Mouse (Mus musculus) midbrain, embryonic 14.5 days (tissue): ENCODE measurements around the gene Cks1b. TPM values are rescaled to one million over a fixed set of nuclear protein-coding genes. Genes with fewer than 3 reads are reported as not detected.

Source experiments
- ATAC-seq: fragments of 200-750 bp; cut with Nextera tagmentation; 2 replicates; pipeline ENCODE4 v1.8.0; 2017; ENCODE audit warnings: moderate number of reproducible peaks, moderate library complexity; ENCODE audit not compliant: low FRiP score, low TSS enrichment
- DNase-seq: peaks from one replicate; pipeline ENCODE4 v3.0.0-alpha.2; 2015
- H3K27ac ChIP-seq: fragments of 300-500 bp; sonication (generic); replicated peaks from 2 replicates; pipeline ENCODE4 v1.5.1; 2014; ENCODE audit warnings: mild to moderate bottlenecking, low read depth, low read length, moderate library complexity
- H3K27me3 ChIP-seq: fragments of 300-500 bp; sonication (generic); 2 replicates; pipeline ENCODE4 v1.6.1; 2014; ENCODE audit warnings: low read length, control low read depth, mixed read lengths; ENCODE audit not compliant: control insufficient read depth, insufficient read depth
- H3K36me3 ChIP-seq: fragments of 300-500 bp; sonication (generic); 2 replicates; pipeline ENCODE4 v1.6.1; 2014; ENCODE audit warnings: low read length, control low read depth; ENCODE audit not compliant: control insufficient read depth, insufficient read depth
- H3K4me1 ChIP-seq: fragments of 300-500 bp; sonication (generic); 2 replicates; pipeline ENCODE4 v1.6.1; 2014; ENCODE audit warnings: mild to moderate bottlenecking, antibody characterized with exemption, low read length, control low read depth; ENCODE audit not compliant: control insufficient read depth, insufficient read depth
- H3K4me2 ChIP-seq: fragments of 300-500 bp; sonication (generic); 2 replicates; pipeline ENCODE4 v1.6.1; 2014; ENCODE audit warnings: mild to moderate bottlenecking, low read length, moderate library complexity
- H3K4me3 ChIP-seq: fragments of 300-500 bp; sonication (generic); replicated peaks from 2 replicates; pipeline ENCODE4 v1.5.1; 2014; ENCODE audit warnings: low read depth, low read length
- H3K9ac ChIP-seq: fragments of 300-500 bp; sonication (generic); replicated peaks from 2 replicates; pipeline ENCODE4 v1.6.1; 2014; ENCODE audit warnings: mild to moderate bottlenecking, low read length, moderate library complexity
- H3K9me3 ChIP-seq: fragments of 300-500 bp; sonication (generic); 2 replicates; pipeline ENCODE4 v1.6.1; 2016; ENCODE audit warnings: low read length, control low read depth, mixed read lengths; ENCODE audit not compliant: control insufficient read depth
- WGBS: fragments of 180-500 bp; shearing (Covaris S2); extraction: QIAGEN DNeasy Blood & Tissue Kit; methylation state at CpG from one replicate; pipeline ENCODE4 v1.1.7; 2014; 5-methylcytosine and 5-hydroxymethylcytosine counted together
- polyA plus RNA-seq: library from polyadenylated mRNA; unstranded; fragments of >200 nt; fragmentation: Nextera tagmentation; extraction: Ambion mirVana; gene quantifications from 2 replicates; pipeline ENCODE4 v1.2.1, GENCODE M21; 2014

Gene Cks1b
- polyA plus RNA-seq, 1 experiment from 2014 or later: 115 TPM

DNA sequence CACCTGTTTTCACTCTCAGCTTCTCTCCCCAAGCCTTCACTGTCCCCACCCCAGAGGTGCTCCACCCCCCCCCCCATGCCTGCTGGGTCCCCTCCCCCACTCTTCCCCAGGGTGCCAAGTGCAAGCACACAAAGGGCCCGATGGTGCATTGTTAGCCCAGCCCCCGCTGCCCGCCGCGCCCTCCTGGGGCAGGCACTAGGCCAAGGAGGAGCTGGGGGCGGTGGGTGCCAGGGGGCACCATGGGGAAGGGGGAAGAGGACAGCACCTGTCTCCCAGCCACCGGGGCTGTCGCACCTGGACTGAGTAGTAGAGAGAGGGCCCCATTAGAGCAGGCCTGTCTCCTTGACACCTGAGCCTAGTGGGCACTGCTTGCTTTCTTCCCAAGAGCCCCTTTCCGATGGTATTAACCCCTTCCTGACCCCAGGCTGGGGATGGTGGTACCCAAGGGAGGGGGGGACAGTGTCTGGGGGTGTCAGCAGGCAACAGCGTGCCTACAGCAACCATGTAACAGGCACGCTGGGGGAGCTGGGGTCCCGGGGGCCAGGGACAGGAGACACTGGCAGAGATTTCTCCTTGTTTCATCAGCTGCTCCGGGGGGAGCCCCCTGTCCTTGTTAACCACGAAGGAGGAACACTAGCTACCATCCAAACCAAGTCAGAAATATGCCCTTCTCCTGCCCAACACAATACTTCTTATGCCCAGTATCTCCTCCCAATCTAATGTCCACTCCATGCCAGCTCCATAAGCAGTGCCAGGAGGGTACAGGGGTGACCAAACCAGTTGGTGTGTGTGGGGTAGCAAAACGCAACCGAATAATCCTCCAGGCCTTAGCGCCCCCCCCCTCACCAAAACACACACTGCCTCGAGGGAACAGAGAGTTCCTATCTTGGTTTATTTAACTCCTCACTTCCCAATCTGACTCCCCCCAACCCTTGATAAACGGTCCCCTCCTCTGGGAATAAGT lies 27.2 kb downstream of the Cks1b start:
- no peaks in the 10 kb centered on the region for H3K36me3 ChIP-seq
- peaks cover 41% of the 10 kb centered on the region for H3K4me1 ChIP-seq
- 11% methylated on average over 19 of the region's 19 CpGs for WGBS
- no peaks in the 10 kb centered on the region for H3K9me3 ChIP-seq
- no peak overlapping the region for H3K27ac ChIP-seq
- peaks cover 12% of the 10 kb centered on the region; the same call in 1 of the 2 replicates for H3K27me3 ChIP-seq
- H3K4me3 ChIP-seq: peak overlapping the region; percentile 50
- no peak for ATAC-seq
- peak overlapping the region; percentile 100 for H3K4me2 ChIP-seq
- peak overlapping the region; percentile 54 for H3K9ac ChIP-seq
- DNase-seq: no peak

DNA sequence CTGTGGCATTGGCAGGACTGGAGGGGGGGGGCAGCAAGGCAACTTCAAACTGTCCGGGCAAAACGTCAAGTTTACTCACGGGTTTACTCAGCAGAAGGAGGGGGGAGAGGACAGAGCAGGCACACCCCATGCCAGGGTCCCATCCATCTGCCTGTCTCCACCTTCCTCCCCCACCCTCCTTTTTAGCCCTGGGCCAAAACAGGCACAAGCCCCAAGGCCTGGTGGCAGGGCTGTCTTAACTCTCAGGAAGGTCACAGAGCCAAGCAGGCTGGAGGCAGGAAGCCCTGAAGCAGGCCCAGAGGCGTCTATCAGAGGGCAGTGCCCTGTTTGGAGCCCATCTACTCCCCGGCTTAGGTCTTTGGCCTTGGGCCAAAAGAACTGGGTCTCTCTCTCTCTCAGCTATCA lies 28.1 kb downstream of the Cks1b start:
- H3K9ac ChIP-seq: no peak overlapping the region
- 64% methylated on average over 5 of the region's 5 CpGs for WGBS
- H3K4me1 ChIP-seq: peaks cover 33% of the 10 kb centered on the region
- H3K27ac ChIP-seq: no peak overlapping the region
- H3K9me3 ChIP-seq: no peaks in the 10 kb centered on the region
- H3K27me3 ChIP-seq: 0 out of 2 replicates have a peak, but pooled peaks cover 3% of the 10 kb centered on the region
- no peak for ATAC-seq
- no peak overlapping the region for H3K4me3 ChIP-seq
- H3K4me2 ChIP-seq: no peak overlapping the region
- peak; percentile 31 for DNase-seq
- no peaks in the 10 kb centered on the region for H3K36me3 ChIP-seq

DNA sequence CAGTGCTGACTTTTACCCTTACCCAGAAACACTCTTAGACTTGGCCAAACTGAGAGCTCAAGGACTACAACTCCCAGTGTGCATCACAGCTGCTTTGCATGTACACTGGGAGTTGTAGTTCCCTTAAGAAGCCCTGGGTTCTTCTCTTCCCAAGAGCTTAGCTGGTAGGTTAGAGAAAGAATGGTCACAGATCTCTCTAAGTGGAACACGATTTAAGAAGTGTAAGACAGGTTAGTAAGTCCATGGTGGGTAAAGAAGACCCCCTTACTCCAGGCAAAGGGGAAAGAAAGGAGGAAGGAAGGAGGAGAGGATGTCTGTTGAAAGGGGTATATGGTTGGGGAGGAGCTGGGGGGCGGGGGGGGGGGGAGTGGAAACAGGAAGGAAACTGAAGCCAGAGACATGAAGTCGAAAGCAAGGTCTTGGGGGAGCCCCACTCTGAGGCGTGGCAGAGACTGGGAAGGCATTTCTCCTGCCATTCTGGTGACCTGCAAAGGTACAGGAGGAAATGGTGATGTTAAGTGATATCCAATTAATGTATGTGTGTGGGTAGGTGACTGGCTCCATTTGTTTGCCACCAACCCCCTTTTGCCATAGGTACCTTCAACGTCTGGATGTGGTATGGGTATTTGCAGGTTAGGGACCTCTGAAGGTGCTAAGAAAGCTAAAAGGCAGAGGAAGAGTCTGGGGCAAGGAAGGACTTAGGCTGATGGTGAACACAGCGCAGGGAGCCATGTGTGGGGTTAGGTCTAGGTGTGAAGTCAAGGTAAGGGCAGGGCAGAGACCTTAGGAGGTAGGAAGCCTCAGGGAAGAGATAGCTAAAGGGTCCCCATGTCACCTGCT lies 29.1 kb downstream of the Cks1b start:
- peak; percentile 79 for DNase-seq
- Histone ChIP-seq H3K4me2 (no peak overlapping the region), H3K27ac (no peak overlapping the region), H3K4me3 (no peak overlapping the region), H3K36me3 (no peaks in the 10 kb centered on the region), H3K9ac (no peak overlapping the region), H3K27me3 (no peaks in the 10 kb centered on the region), H3K9me3 (no peaks in the 10 kb centered on the region), H3K4me1 (peaks cover 24% of the 10 kb centered on the region)
- WGBS: 59% methylated on average over 6 of the region's 6 CpGs
- ATAC-seq: no peak

- ATAC-seq: no peak
- DNase-seq: peak; percentile 24
- 75% methylated on average over 11 of the region's 11 CpGs for WGBS
Measured at GRCm38 (mm10) chr3:89388134-89388881, 29.9 kb downstream of the Cks1b start.

DNA sequence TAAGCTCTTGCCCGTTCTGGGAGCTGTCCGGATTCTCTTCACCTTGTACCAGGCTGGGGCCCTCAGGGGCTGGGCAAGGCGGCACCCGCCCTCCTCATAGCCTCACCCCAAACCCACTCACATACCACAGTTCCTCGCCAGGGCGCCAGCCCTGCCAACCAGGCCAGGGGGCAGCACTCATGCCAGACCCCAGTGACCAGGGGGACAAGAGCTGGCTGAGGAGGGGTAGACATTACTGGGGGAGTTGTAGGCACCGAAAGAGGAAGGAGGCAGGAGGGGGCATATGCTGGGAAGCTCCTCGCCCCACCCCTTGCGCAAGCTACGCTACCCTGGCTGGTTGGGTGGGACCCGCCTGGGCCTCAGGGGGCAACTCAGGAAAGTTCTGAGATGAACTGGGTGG lies 30.6 kb downstream of the Cks1b start:
- Histone ChIP-seq H3K4me2 (no peak overlapping the region), H3K27me3 (no peaks in the 10 kb centered on the region), H3K4me1 (peaks cover 20% of the 10 kb centered on the region), H3K9ac (no peak overlapping the region), H3K4me3 (no peak overlapping the region), H3K9me3 (no peaks in the 10 kb centered on the region), H3K36me3 (no peaks in the 10 kb centered on the region), H3K27ac (no peak overlapping the region)
- 77% methylated on average over 9 of the region's 11 CpGs for WGBS
- DNase-seq (no peak), ATAC-seq (no peak)

More at GRCm38 (mm10) chr3:89388134-89388881, 29.9 kb downstream of the Cks1b start:
- Histone ChIP-seq H3K27me3 (no peaks in the 10 kb centered on the region), H3K4me1 (peaks cover 24% of the 10 kb centered on the region), H3K4me3 (no peak overlapping the region), H3K4me2 (no peak overlapping the region), H3K27ac (no peak overlapping the region), H3K36me3 (no peaks in the 10 kb centered on the region), H3K9me3 (no peaks in the 10 kb centered on the region), H3K9ac (no peak overlapping the region)

- 56% methylated on average over 17 of the region's 17 CpGs for WGBS
- H3K9ac ChIP-seq: no peak overlapping the region
Measured at GRCm38 (mm10) chr3:89386438-89387420, 31.5 kb downstream of the Cks1b start.

GRCm38 (mm10) chr3:89385451-89385850 lies 32.7 kb downstream of the Cks1b start:
- WGBS: 50% methylated on average over 11 of the region's 11 CpGs
- Histone ChIP-seq H3K9me3 (no peaks in the 10 kb centered on the region), H3K27me3 (no peaks in the 10 kb centered on the region), H3K9ac (no peak overlapping the region), H3K36me3 (no peaks in the 10 kb centered on the region), H3K4me1 (no peaks in the 10 kb centered on the region), H3K4me3 (no peak overlapping the region), H3K27ac (no peak overlapping the region), H3K4me2 (no peak overlapping the region)
- ATAC-seq (no peak), DNase-seq (no peak)

More at GRCm38 (mm10) chr3:89386438-89387420, 31.5 kb downstream of the Cks1b start:
- Histone ChIP-seq H3K4me3 (no peak overlapping the region), H3K36me3 (no peaks in the 10 kb centered on the region), H3K27ac (no peak overlapping the region), H3K4me2 (no peak overlapping the region), H3K9me3 (no peaks in the 10 kb centered on the region), H3K4me1 (peaks cover 11% of the 10 kb centered on the region), H3K27me3 (no peaks in the 10 kb centered on the region)
- ATAC-seq (no peak), DNase-seq (no peak)
